Mouse (Mus musculus) gastrocnemius, adult 2 months (tissue): ENCODE measurements around the gene Ppp4r4. TPM values are rescaled to one million over a fixed set of nuclear protein-coding genes. Genes with fewer than 3 reads are reported as not detected.

Source experiments
- DNase-seq: peaks from one replicate; pipeline ENCODE4 v3.0.0; 2022
- H3K27ac ChIP-seq: fragments of 200-600 bp; 2 replicates; pipeline ENCODE4 v1.8.1; 2022; ENCODE audit warnings: mild to moderate bottlenecking
- H3K4me3 ChIP-seq: fragments of 200-600 bp; 2 replicates; pipeline ENCODE4 v1.8.1; 2022; ENCODE audit warnings: mild to moderate bottlenecking, moderate library complexity
- CTCF ChIP-seq: fragments of 200-600 bp; IDR thresholded peaks from 2 replicates; pipeline ENCODE4 v1.8.1; 2022; ENCODE audit warnings: antibody characterized with exemption, mild to moderate bottlenecking, moderate library complexity
- intact Hi-C: fragments of 180-260 bp; cut with DNase I; formaldehyde crosslinking; loops from one replicate; pipeline ENCODE4 v1.15.1; 2025
- total RNA-seq, 2 experiments: library from RNA; stranded (reverse); gene quantifications; 2 replicates each; pipeline ENCODE4 v1.2.3; 2021

Gene Ppp4r4
- total RNA-seq, 2 experiments from 2014 or later = 0.25 to 0.31 TPM

GRCm38 (mm10) chr12:103508346-103508745 lies 23.7 kb upstream of the Ppp4r4 start:
- no peak for TF ChIP-seq CTCF
- no peak overlapping the region for H3K27ac ChIP-seq
- H3K4me3 ChIP-seq = no peak overlapping the region
- intact Hi-C loops = no loop called here
- no peak for DNase-seq

DNA sequence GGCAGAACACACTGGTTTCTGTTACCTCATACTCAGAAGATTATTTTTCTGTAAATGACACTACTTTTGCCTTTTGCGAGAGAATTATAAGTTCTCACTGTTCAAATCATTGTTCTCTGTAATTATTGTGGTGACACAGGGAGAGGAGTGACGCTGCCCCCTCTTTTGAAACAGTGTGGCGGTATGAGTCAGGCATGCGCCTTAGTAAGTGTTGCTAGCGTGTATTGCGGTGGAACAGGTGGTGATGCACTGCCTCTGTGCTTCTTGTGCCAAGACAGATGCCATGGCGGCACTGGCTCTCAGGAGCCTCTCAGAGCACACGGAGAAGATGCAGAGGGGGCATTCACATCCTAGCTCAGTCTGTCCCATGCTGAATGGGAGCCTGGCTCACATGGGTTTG lies 22.2 kb upstream of the Ppp4r4 start:
- no peak overlapping the region for H3K27ac ChIP-seq
- DNase-seq = no peak
- no peak overlapping the region for H3K4me3 ChIP-seq
- intact Hi-C loops = no loop called here
- no peak for TF ChIP-seq CTCF

- Histone ChIP-seq H3K4me3 (no peak overlapping the region), H3K27ac (no peak overlapping the region)
- intact Hi-C loops = no loop called here
- no peak for TF ChIP-seq CTCF
- DNase-seq = no peak
Observed at GRCm38 (mm10) chr12:103511586-103511985, 20.5 kb upstream of the Ppp4r4 start.

- no peak for DNase-seq
- TF ChIP-seq CTCF = no peak
- H3K27ac ChIP-seq = no peak overlapping the region
- intact Hi-C loops = no loop called here
- no peak overlapping the region for H3K4me3 ChIP-seq
Observed at GRCm38 (mm10) chr12:103513039-103513438, 19.0 kb upstream of the Ppp4r4 start.

- intact Hi-C loops = no loop called here
- Histone ChIP-seq H3K4me3 (no peak overlapping the region), H3K27ac (no peak overlapping the region)
- TF ChIP-seq CTCF = no peak
- no peak for DNase-seq
Observed at GRCm38 (mm10) chr12:103513451-103513871, 18.6 kb upstream of the Ppp4r4 start.

GRCm38 (mm10) chr12:103514354-103514753 lies 17.7 kb upstream of the Ppp4r4 start:
- intact Hi-C loops = no loop called here
- TF ChIP-seq CTCF = no peak

DNA sequence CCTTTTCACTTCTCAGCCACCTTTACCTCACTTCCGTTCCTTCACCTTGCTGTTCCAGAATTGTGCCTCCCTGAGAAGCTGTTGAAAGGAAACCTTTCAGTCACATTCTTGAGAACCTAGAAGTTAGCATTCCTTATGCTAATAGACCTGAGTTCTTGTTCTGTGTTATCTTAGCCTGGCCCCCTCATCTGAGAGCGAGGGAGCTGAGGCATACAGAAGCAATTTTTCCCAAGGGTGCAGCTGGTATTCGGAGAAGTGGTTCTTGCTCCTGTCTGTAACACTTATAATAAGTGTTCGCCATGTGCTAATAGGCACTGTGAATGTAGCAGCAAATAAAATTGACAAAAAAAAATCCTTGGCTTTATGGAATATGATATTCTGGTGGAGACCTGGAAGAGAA lies 16.4 kb upstream of the Ppp4r4 start:
- Histone ChIP-seq H3K4me3 (no peak overlapping the region), H3K27ac (no peak overlapping the region)
- intact Hi-C loops = no loop called here
- TF ChIP-seq CTCF = no peak
- no peak for DNase-seq

More at GRCm38 (mm10) chr12:103514354-103514753, 17.7 kb upstream of the Ppp4r4 start:
- no peak overlapping the region for H3K4me3 ChIP-seq
- DNase-seq = no peak
- H3K27ac ChIP-seq = no peak overlapping the region

- TF ChIP-seq CTCF = no peak
- no peak for DNase-seq
- intact Hi-C loops = no loop called here
Observed at GRCm38 (mm10) chr12:103518640-103519039, 13.4 kb upstream of the Ppp4r4 start.

GRCm38 (mm10) chr12:103530596-103530995 lies 1.5 kb upstream of the Ppp4r4 start:
- TF ChIP-seq CTCF = no peak
- intact Hi-C loops = no loop called here
- Histone ChIP-seq H3K27ac (no peak overlapping the region), H3K4me3 (no peak overlapping the region)
- DNase-seq = no peak

More at GRCm38 (mm10) chr12:103518640-103519039, 13.4 kb upstream of the Ppp4r4 start:
- Histone ChIP-seq H3K4me3 (no peak overlapping the region), H3K27ac (no peak overlapping the region)

DNA sequence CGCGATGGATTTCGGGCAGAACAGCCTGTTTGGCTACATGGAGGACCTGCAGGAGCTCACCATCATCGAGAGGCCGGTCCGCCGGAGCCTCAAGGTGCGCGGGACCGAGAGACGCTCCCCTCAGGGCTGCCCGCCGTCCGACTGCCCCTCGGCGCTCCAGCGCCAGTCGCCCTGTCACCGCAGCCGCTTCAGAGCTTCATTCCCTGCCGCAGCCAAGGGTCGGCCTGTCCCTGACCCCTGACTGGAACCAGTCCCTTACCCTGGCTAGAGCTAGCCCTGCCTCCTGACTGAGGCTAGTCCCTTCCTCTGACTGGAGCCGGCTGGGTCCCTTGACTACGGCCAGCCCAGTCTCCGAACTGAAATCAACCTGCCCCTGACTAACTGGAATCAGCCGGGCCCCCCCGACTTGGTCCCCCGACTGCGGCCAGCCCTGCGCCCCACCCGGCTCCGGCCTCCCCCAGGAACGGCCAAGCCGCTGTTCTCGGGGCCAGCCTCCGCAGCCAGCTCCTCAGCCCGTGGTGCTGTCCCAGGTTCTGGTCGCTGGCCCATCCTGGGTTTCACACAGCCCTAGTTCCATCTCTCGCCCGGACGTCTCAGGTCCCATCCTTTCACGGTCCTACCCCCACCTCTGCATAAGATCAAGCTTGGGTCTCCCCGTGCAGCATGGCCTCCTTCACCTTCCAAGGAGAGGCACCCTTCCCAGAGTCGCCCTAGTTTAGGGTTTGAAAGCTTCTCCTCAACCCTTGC lies 739 bp downstream of the Ppp4r4 start:
- intact Hi-C loops = no loop called here
- Histone ChIP-seq H3K27ac (peak overlapping the region; percentile 67), H3K4me3 (peak overlapping the region; percentile 85)
- no peak for TF ChIP-seq CTCF
- DNase-seq = peak; percentile 50

DNA sequence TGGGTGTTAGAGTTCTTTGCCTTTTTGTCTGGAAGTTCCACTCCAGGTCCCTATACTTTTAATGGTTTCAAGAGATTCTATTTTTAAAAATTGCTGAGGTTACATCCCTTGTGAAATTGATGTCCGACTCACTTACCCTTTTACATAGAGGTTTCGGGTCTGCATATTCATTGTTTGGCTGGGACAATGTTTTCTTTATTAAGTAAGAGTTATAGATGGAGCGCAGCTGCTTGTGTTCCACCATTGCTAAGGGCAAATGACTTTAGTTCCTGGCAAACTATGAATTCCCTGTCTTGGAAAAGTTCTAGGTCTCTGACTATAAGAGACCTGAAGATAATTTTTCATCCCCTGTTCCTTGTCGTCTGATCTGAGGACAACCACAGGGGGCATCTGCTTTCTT lies 8.3 kb downstream of the Ppp4r4 start:
- DNase-seq = no peak
- intact Hi-C loops = loop anchor here (10.0 kb wide), 1 partner anchor 104 kb away; no protein-coding TSS in a partner anchor
- no peak for TF ChIP-seq CTCF
- Histone ChIP-seq H3K4me3 (no peak overlapping the region), H3K27ac (no peak overlapping the region)

GRCm38 (mm10) chr12:103543351-103543750 lies 11.3 kb downstream of the Ppp4r4 start:
- DNase-seq = no peak
- no peak overlapping the region for H3K27ac ChIP-seq
- H3K4me3 ChIP-seq = no peak overlapping the region
- TF ChIP-seq CTCF = no peak
- intact Hi-C loops = loop anchor here (10.0 kb wide), 1 partner anchor 101 kb away; no protein-coding TSS in a partner anchor

GRCm38 (mm10) chr12:103544213-103544612 lies 12.1 kb downstream of the Ppp4r4 start:
- peak; percentile 73 for TF ChIP-seq CTCF
- H3K27ac ChIP-seq = no peak overlapping the region
- intact Hi-C loops = loop anchor here (2.0 to 10.0 kb wide), 2 partner anchors 101 to 167 kb away; no protein-coding TSS in a partner anchor
- no peak overlapping the region for H3K4me3 ChIP-seq
- DNase-seq = no peak

- no peak overlapping the region for H3K27ac ChIP-seq
- no peak overlapping the region for H3K4me3 ChIP-seq
- DNase-seq = no peak
- TF ChIP-seq CTCF = no peak
- intact Hi-C loops = loop anchor here (10.0 kb wide), 1 partner anchor 97 kb away; no protein-coding TSS in a partner anchor
Observed at GRCm38 (mm10) chr12:103547438-103547837, 15.4 kb downstream of the Ppp4r4 start.
